Mouse (Mus musculus): Measurements from ENCODE around the gene Ubap2l.

DNA sequence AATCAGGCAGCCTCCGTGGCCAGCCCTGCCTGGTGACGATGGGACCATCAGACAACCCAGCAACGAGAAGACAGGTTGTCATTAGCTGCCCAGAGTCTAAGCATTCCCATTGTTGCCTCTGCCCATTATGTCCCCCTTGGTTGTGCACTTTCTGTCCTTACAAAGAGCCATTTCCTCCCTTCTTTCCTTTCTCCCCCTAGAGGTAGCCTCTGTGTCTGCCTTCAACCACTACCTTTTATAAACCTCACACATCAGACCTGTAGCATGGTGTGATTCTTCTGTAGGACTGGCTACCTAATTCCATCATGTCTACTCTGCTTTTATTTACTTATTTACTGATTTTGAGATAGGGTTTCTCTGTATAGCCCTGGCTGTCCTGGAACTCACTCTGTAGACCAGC, 65.2 kb downstream of the Ubap2l start:
- TF ChIP-seq TAL1 (IDR thresholded peaks at IDR 0.05; ENCODE audit: low read length) (no peak), GATA1 (IDR thresholded peaks at IDR 0.05; ENCODE audit: low read length) (no peak)

Measured in erythroblast, embryonic 14.5 days (primary cell).